In genomic region chr9:65464161-65464560, GRCm38 (mm10) we compare ENCODE assay signal across 14 mouse cellular contexts. TPM values are rescaled to one million over a fixed set of nuclear protein-coding genes. Genes with fewer than 3 reads are reported as not detected.
DNase-seq lines count a peak whose midpoint lies in the region; ATAC-seq lines count a peak whose summit lies in the region.
"Had no signal": no experiment of that assay in that cellular context is flagged by ENCODE, and none has a peak within 500 bp of the region (broad histone marks: within the 10 kb centered on the region; RNA-seq: fewer than 3 reads in every experiment).

No protein-coding gene starts in this region.

- 92% methylated on average over 6 of the region's 6 CpGs for WGBS in kidney, embryonic 16.5 days

- no peak overlapping the region for H3K4me3 ChIP-seq in kidney, embryonic 16.5 days (ENCODE audit: low read length)
- H3K4me3 ChIP-seq: layer of hippocampus, adult 2 months; liver, embryonic 13.5 days; midbrain, embryonic 15.5 days had no signal

- H3K4me2 ChIP-seq in kidney, embryonic 16.5 days (replicated peaks; ENCODE audit: low read depth, low read length), result no peak overlapping the region
- H3K4me2 ChIP-seq: liver, embryonic 13.5 days; midbrain, embryonic 15.5 days had no signal

- H3K27me3 ChIP-seq in kidney, embryonic 16.5 days (ENCODE audit: insufficient read depth, low read length), result no peaks in the 10 kb centered on the region
- H3K27me3 ChIP-seq: liver, embryonic 13.5 days; midbrain, embryonic 15.5 days had no signal

- no peak overlapping the region for H3K27ac ChIP-seq in kidney, embryonic 16.5 days (ENCODE audit: low read length)
- H3K27ac ChIP-seq: layer of hippocampus, adult 2 months; liver, embryonic 13.5 days; midbrain, embryonic 15.5 days had no signal

- H3K9ac ChIP-seq in kidney, embryonic 16.5 days (replicated peaks; ENCODE audit: low read length), result no peak overlapping the region
- H3K9ac ChIP-seq: liver, embryonic 13.5 days; midbrain, embryonic 15.5 days had no signal

- no peak for ATAC-seq in kidney, embryonic 16.5 days (ENCODE audit: low FRiP score, low TSS enrichment)
- no peak for ATAC-seq in monocyte, adult 5-6 weeks (replicated peaks; ENCODE audit: insufficient number of reproducible peaks, low FRiP score, low TSS enrichment, poor library complexity, severe bottlenecking)
- ATAC-seq: midbrain, embryonic 15.5 days had no signal

- H3K4me1 ChIP-seq in kidney, embryonic 16.5 days (ENCODE audit: insufficient read depth, low read length), result peaks cover 21% of the 10 kb centered on the region

- DNase-seq in kidney, adult 11 months, result peak; percentile 50
- peak; percentile 20 for DNase-seq in urinary bladder, postnatal 25 days (ENCODE audit: low spot score)
- DNase-seq in urinary bladder, adult 2 months (ENCODE audit: low spot score), result no peak
- peak; percentile 19 to 23 for DNase-seq in heart, postnatal 10 days
- peak; percentile 25 for DNase-seq in skeletal muscle tissue, adult 2 months (ENCODE audit: low read depth, low spot score)
- DNase-seq in yolk sac, embryonic 10.5 days (ENCODE audit: low spot score), result no peak
- DNase-seq: liver, embryonic 13.5 days; thymus, adult 18-20 months had no signal

- peaks cover 10% of the 10 kb centered on the region for H3K36me3 ChIP-seq in kidney, embryonic 16.5 days (ENCODE audit: insufficient read depth, low read length)

- H3K9me3 ChIP-seq in kidney, embryonic 16.5 days (ENCODE audit: low read length), result no peaks in the 10 kb centered on the region
- H3K9me3 ChIP-seq: liver, embryonic 13.5 days; midbrain, embryonic 15.5 days had no signal

- intact Hi-C loops in heart, postnatal 10 days (cut with DNase I), result loop anchor here (10.0 kb wide), 1 partner anchor 121 kb away; the partner anchor contains the start of genes Pif1 and Plekho2

RNA-seq across cellular contexts. Expression of gene Spg21, which starts 3.4 kb away (rescaled TPM):
- polyA plus RNA-seq in kidney, embryonic 16.5 days (2015; fragmentation: Nextera tagmentation; extraction: Ambion mirVana), result 112 and 121 TPM in 2 replicates
- polyA plus RNA-seq in urinary bladder, adult 2 months (2012; rRNA removed), result 42.6 and 46.8 TPM in 2 replicates
- total RNA-seq in heart, postnatal 10 days (2021), result 10 to 100 TPM; 23.6 to 25.4 TPM
- 55.6 to 62.9 TPM (median 60.9 TPM) in 3 replicates for total RNA-seq in monocyte, adult 5-6 weeks (2017)

RNA-seq across cellular contexts. Expression of gene Mtfmt, which starts 28.6 kb away (rescaled TPM):
- 23.0 and 25.1 TPM in 2 replicates for polyA plus RNA-seq in kidney, embryonic 16.5 days (2015; fragmentation: Nextera tagmentation; extraction: Ambion mirVana)
- 19.2 and 21.9 TPM in 2 replicates for polyA plus RNA-seq in urinary bladder, adult 2 months (2012; rRNA removed)
- 1 to 10 TPM; 6.6 to 6.9 TPM for total RNA-seq in heart, postnatal 10 days (2021)
- total RNA-seq in monocyte, adult 5-6 weeks (2017), result 11.0 to 16.0 TPM (median 14.8 TPM) in 3 replicates

RNA-seq across cellular contexts. Expression of gene Slc51b, which starts 41.4 kb away (rescaled TPM):
- 6.4 and 8.1 TPM in 2 replicates for polyA plus RNA-seq in kidney, embryonic 16.5 days (2015; fragmentation: Nextera tagmentation; extraction: Ambion mirVana)
- polyA plus RNA-seq in urinary bladder, adult 2 months (2012; rRNA removed), result not detected in 2 replicates
- total RNA-seq in heart, postnatal 10 days (2021), result not detected
- not detected in 3 replicates for total RNA-seq in monocyte, adult 5-6 weeks (2017)
- total RNA-seq: hematopoietic stem cell, adult 5-6 weeks; layer of hippocampus, adult 2 months had no signal
- polyA plus RNA-seq: brain, embryonic 14.5 days; liver, embryonic 13.5 days; midbrain, embryonic 15.5 days had no signal

RNA-seq across cellular contexts. Expression of gene Ankdd1a, which starts 55.8 kb away (rescaled TPM):
- polyA plus RNA-seq in kidney, embryonic 16.5 days (2015; fragmentation: Nextera tagmentation; extraction: Ambion mirVana), result not detected in 2 replicates
- polyA plus RNA-seq in urinary bladder, adult 2 months (2012; rRNA removed), result 21.8 and 33.9 TPM in 2 replicates
- under 1 TPM in 1 of 2 experiments, not detected in 1; 0.22 TPM for total RNA-seq in heart, postnatal 10 days (2021)
- total RNA-seq in monocyte, adult 5-6 weeks (2017), result 3.5 to 6.1 TPM (median 3.8 TPM) in 3 replicates
- total RNA-seq: hematopoietic stem cell, adult 5-6 weeks had no signal
- polyA plus RNA-seq: liver, embryonic 13.5 days had no signal

Comparison
In these comparisons a context has a peak if more than half of its experiments do, and no peak if none do; other contexts are left out.
1. DNase-seq: peak in kidney, adult 11 months (single experiment), urinary bladder, postnatal 25 days (single experiment), heart, postnatal 10 days (2 of 2) and skeletal muscle tissue, adult 2 months (single experiment); none in urinary bladder, adult 2 months (single experiment) and yolk sac, embryonic 10.5 days (single experiment).